Mouse (Mus musculus) testis, adult 2 months (tissue): ENCODE results near the gene Slc4a5. TPM values are rescaled to one million over a fixed set of nuclear protein-coding genes. Genes with fewer than 3 reads are reported as not detected.
A peak's percentile ranks its signal among the peaks of the same experiment; 100 is the strongest.

Experiments used
- H3K27ac ChIP-seq: fragments of 200-500 bp; 2 replicates; pipeline ENCODE4 v1.5.1; 2012; ENCODE audit warnings: low read depth, low read length; ENCODE audit not compliant: control insufficient read depth, insufficient read depth
- H3K27me3 ChIP-seq: fragments of 200-500 bp; 2 replicates; pipeline ENCODE4 v1.6.1; 2012; ENCODE audit warnings: mild to moderate bottlenecking, low read length, moderate library complexity; ENCODE audit not compliant: control insufficient read depth, insufficient read depth
- H3K36me3 ChIP-seq: fragments of 200-500 bp; 2 replicates; pipeline ENCODE4 v1.6.1; 2012; ENCODE audit warnings: mild to moderate bottlenecking, low read length; ENCODE audit not compliant: control insufficient read depth, insufficient read depth
- H3K4me1 ChIP-seq: fragments of 200-500 bp; 2 replicates; pipeline ENCODE4 v1.6.1; 2012; ENCODE audit warnings: low read length; ENCODE audit not compliant: control insufficient read depth, insufficient read depth
- H3K4me3 ChIP-seq: fragments of 200-500 bp; 2 replicates; pipeline ENCODE4 v1.5.1; 2012; ENCODE audit warnings: low read depth, mild to moderate bottlenecking, low read length, moderate library complexity, mixed read lengths; ENCODE audit not compliant: control insufficient read depth
- CTCF ChIP-seq: fragments of 200-500 bp; IDR thresholded peaks from 2 replicates; pipeline ENCODE4 v1.5.1; 2012; ENCODE audit warnings: low read depth, mild to moderate bottlenecking, inconsistent platforms, low read length, moderate library complexity; ENCODE audit not compliant: control insufficient read depth, insufficient read depth, insufficient replicate concordance
- POLR2A ChIP-seq: fragments of 200-500 bp; IDR thresholded peaks from 2 replicates; pipeline ENCODE4 v1.6.1; 2012; ENCODE audit warnings: low read depth, mild to moderate bottlenecking, inconsistent platforms, low read length, moderate library complexity; ENCODE audit not compliant: control insufficient read depth
- polyA plus RNA-seq: library from polyadenylated mRNA; depleted of rRNA; stranded (reverse); fragments of >200 nt; gene quantifications from 2 replicates; pipeline ENCODE4 v1.2.3, GENCODE M21; 2012; rRNA removed

The Slc4a5 gene
- polyA plus RNA-seq, 1 experiment, result 3.4 TPM

DNA sequence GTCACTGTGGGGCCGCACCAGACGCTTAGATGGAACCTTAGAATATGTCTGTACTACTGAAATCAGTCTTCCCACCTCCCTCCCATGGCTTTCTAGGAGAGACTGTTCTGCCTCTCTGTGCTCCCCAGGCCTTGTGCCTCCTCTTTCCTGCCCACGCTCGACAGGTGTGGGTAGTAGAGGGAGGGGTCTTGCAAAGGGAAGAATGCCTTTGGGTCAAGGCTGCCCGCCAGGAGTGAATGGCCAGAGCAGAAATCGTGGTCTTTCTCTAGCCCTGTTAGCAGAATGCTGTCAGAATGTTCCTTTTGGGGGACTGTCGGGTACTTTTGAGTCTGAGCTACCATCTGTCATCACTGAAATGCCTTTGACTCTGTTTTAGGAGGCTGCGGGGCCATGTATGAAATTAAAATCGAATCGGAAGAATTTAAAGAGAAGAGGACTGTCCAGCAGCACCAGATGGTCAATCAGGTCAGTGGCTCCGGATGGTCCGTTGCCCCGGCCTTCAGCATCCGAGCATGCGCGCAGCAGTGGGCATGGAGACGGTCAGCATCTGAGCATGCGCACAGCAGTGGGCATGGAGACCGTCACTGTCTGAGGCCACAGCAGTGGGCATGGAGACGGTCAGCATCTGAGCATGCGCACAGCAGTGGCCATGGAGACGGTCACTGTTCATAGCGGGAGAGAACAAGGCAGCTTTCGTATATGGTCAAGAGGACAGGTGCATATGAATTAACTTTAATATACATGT, 133.2 kb downstream of the Slc4a5 start:
- TF ChIP-seq CTCF, result no peak
- TF ChIP-seq POLR2A, result peak; percentile 97
- no peaks in the 10 kb centered on the region for H3K36me3 ChIP-seq

More for the DNA sequence above, 133.2 kb downstream of the Slc4a5 start:
- Histone ChIP-seq H3K27me3 (no peaks in the 10 kb centered on the region), H3K27ac (peak overlapping the region; percentile 97), H3K4me1 (peaks cover 10% of the 10 kb centered on the region), H3K4me3 (peak overlapping the region; percentile 91)

Other genes with a start within 250 kb of the Slc4a5 start
- gene Dok1, start 186.4 kb upstream of the Slc4a5 start, polyA plus RNA-seq, result 0.99 and 1.0 TPM in 2 replicates
- gene Loxl3, start 185.7 kb upstream of the Slc4a5 start, polyA plus RNA-seq, result 1.1 and 1.3 TPM in 2 replicates
- 240 and 244 TPM in 2 replicates for gene Aup1, start 165.3 kb upstream of the Slc4a5 start, polyA plus RNA-seq
- 30.4 and 30.9 TPM in 2 replicates for gene Htra2, start 164.6 kb upstream of the Slc4a5 start, polyA plus RNA-seq
- 0.84 and 0.85 TPM in 2 replicates for gene Dqx1, start 162.0 kb upstream of the Slc4a5 start, polyA plus RNA-seq
- gene Tlx2, start 149.5 kb upstream of the Slc4a5 start, polyA plus RNA-seq, result 0.11 and 0.26 TPM in 2 replicates
- gene Pcgf1, start 142.0 kb upstream of the Slc4a5 start, polyA plus RNA-seq, result 38.9 and 41.6 TPM in 2 replicates
- 0.25 and 1.1 TPM in 2 replicates for gene Lbx2, start 133.5 kb upstream of the Slc4a5 start, polyA plus RNA-seq
- gene Ccdc142, start 118.2 kb upstream of the Slc4a5 start, polyA plus RNA-seq, result 4.0 and 5.7 TPM in 2 replicates
- gene Gm42688, start 118.2 kb upstream of the Slc4a5 start, polyA plus RNA-seq, result 9.4 and 10.0 TPM in 2 replicates
- gene Mrpl53, start 110.8 kb upstream of the Slc4a5 start, polyA plus RNA-seq, result 71.3 and 82.0 TPM in 2 replicates
- gene Mogs, start 104.3 kb upstream of the Slc4a5 start, polyA plus RNA-seq, result 20.7 and 20.9 TPM in 2 replicates
- 53.0 and 63.3 TPM in 2 replicates for gene Wbp1, start 98.3 kb upstream of the Slc4a5 start, polyA plus RNA-seq
- 35.0 and 50.6 TPM in 2 replicates for gene Ino80b, start 94.4 kb upstream of the Slc4a5 start, polyA plus RNA-seq
- gene Rtkn, start 84.4 kb upstream of the Slc4a5 start, polyA plus RNA-seq, result 13.2 and 19.2 TPM in 2 replicates
- 129 and 133 TPM in 2 replicates for gene Wdr54, start 63.4 kb upstream of the Slc4a5 start, polyA plus RNA-seq
- 604 and 651 TPM in 2 replicates for gene 1700003E16Rik, start 63.4 kb upstream of the Slc4a5 start, polyA plus RNA-seq
- 49.3 and 57.9 TPM in 2 replicates for gene Dctn1, start 53.9 kb upstream of the Slc4a5 start, polyA plus RNA-seq
- gene Mthfd2, start 106.1 kb downstream of the Slc4a5 start, polyA plus RNA-seq, result 13.9 and 15.4 TPM in 2 replicates
- gene Mob1a, start 106.2 kb downstream of the Slc4a5 start, polyA plus RNA-seq, result 9.4 and 12.2 TPM in 2 replicates
- gene Bola3, start 129.3 kb downstream of the Slc4a5 start, polyA plus RNA-seq, result 64.3 and 68.3 TPM in 2 replicates
- gene Tet3, start 239.3 kb downstream of the Slc4a5 start, polyA plus RNA-seq, result 1.8 and 2.0 TPM in 2 replicates